Mouse (Mus musculus): ENCODE measurements around the gene Draxin. TPM values are rescaled to one million over a fixed set of nuclear protein-coding genes. Genes with fewer than 3 reads are reported as not detected.

Gene Draxin
- total and polyA plus RNA-seq, 3 experiments: 0.04 TPM; not detected in 2

DNA sequence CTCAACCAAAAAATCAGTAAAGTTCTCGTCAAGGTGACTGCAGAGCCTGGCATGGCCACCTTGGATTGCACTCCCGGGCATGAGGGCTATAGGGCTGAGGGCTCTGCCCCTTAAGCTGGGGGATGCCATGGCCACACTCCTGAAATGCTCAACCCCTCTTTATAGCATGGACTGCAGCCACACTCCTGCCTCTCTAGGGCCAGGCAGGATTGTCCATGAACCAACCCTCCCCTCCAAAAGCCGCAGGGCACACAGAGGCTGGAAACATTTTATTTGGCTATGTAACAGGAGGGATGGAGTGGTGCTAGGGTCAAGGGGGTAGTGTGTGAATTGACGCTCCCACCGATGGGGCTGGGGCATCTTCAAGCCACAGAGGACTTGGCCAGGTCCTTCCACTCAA is 22.0 kb upstream of the Draxin start:
- H3K4me3 ChIP-seq (replicated peaks in 1 of 3; ENCODE audit: low read depth in 2 of 3, low read length in 2 of 3, poor library complexity in 1 of 3): no peak overlapping the region
- H3K79me2 ChIP-seq (replicated peaks; ENCODE audit: control insufficient read depth, extremely low read depth, insufficient read depth, poor library complexity, severe bottlenecking): no peaks in the 10 kb centered on the region
- peaks cover 0 to 5% of the 10 kb centered on the region in 2 experiments; a peak in 2 of 4 replicates for H3K4me1 ChIP-seq (ENCODE audit: control insufficient read depth in 1 of 2, insufficient read depth in 2 of 2)
- in situ Hi-C loops (cut with MboI; ENCODE audit: low pct_ligation_motif_present, low pct_unique_long_range_greater_than_20kb, low sequenced_read_pairs): loop anchor here (5.0 to 25.0 kb wide), 3 partner anchors 35 to 460 kb away; partner anchors contain the start of gene Masp2
- H3K9me3 ChIP-seq (replicated peaks; ENCODE audit: low read length): no peaks in the 10 kb centered on the region
- no peak overlapping the region for H3K4me2 ChIP-seq (ENCODE audit: insufficient read depth, low read depth, poor library complexity, severe bottlenecking)
- dilution Hi-C loops (cut with MboI; ENCODE audit: extremely low pct_ligation_motif_present, extremely low pct_unique_long_range_greater_than_20kb, low sequenced_read_pairs): no loop called here
- H3K36me3 ChIP-seq (replicated peaks in 1 of 2; ENCODE audit: control insufficient read depth in 1 of 2, insufficient read depth in 1 of 2, low read length in 1 of 2): peaks cover 22 to 41% of the 10 kb centered on the region in 2 experiments
- no peak overlapping the region for H3K9ac ChIP-seq (ENCODE audit: insufficient read depth, low read depth)
- TF ChIP-seq BHLHE40 (IDR thresholded peaks at IDR 0.05; ENCODE audit: low read depth, low read length) (no peak), ETS1 (conservative IDR thresholded peaks at IDR 0.05; ENCODE audit: low read depth, low read length) (no peak), CHD2 (IDR thresholded peaks at IDR 0.05; ENCODE audit: low read length) (no peak), NRF1 (IDR thresholded peaks at IDR 0.05; ENCODE audit: low read depth, low read length) (no peak), SIN3A (IDR thresholded peaks at IDR 0.05; ENCODE audit: low read length) (no peak), USF1 (IDR thresholded peaks at IDR 0.05; ENCODE audit: low read depth, low read length) (no peak), KAT2A (IDR thresholded peaks at IDR 0.05; ENCODE audit: insufficient replicate concordance, low read length) (no peak), ELF1 (IDR thresholded peaks at IDR 0.05; ENCODE audit: low read depth, low read length) (no peak), ZC3H11A (IDR thresholded peaks at IDR 0.05; ENCODE audit: low read depth, low read length) (no peak), EP300 (IDR thresholded peaks at IDR 0.05; ENCODE audit: low read length) (no peak), SMC3 (IDR thresholded peaks at IDR 0.05; ENCODE audit: low read depth, low read length) (no peak), USF2 (conservative IDR thresholded peaks at IDR 0.05; ENCODE audit: low read depth, low read length) (no peak), MEF2A (IDR thresholded peaks at IDR 0.05; ENCODE audit: borderline replicate concordance, low read depth, low read length) (no peak), E2F4 (IDR thresholded peaks at IDR 0.05; ENCODE audit: insufficient replicate concordance, low read depth, low read length) (no peak), HCFC1 (IDR thresholded peaks at IDR 0.05; ENCODE audit: low read depth, low read length) (no peak), ZNF384 (IDR thresholded peaks at IDR 0.05; ENCODE audit: low read depth, low read length) (no peak), NELFE (IDR thresholded peaks at IDR 0.05; ENCODE audit: low read depth, low read length) (no peak), ZMIZ1 (IDR thresholded peaks at IDR 0.05; ENCODE audit: low read depth, low read length) (no peak)
- no peaks in the 10 kb centered on the region for H3K27me3 ChIP-seq (replicated peaks)
- no peak for DNase-seq (ENCODE audit: extremely low read depth)
- H3K27ac ChIP-seq (ENCODE audit: insufficient read depth, low read depth): no peak overlapping the region

DNA sequence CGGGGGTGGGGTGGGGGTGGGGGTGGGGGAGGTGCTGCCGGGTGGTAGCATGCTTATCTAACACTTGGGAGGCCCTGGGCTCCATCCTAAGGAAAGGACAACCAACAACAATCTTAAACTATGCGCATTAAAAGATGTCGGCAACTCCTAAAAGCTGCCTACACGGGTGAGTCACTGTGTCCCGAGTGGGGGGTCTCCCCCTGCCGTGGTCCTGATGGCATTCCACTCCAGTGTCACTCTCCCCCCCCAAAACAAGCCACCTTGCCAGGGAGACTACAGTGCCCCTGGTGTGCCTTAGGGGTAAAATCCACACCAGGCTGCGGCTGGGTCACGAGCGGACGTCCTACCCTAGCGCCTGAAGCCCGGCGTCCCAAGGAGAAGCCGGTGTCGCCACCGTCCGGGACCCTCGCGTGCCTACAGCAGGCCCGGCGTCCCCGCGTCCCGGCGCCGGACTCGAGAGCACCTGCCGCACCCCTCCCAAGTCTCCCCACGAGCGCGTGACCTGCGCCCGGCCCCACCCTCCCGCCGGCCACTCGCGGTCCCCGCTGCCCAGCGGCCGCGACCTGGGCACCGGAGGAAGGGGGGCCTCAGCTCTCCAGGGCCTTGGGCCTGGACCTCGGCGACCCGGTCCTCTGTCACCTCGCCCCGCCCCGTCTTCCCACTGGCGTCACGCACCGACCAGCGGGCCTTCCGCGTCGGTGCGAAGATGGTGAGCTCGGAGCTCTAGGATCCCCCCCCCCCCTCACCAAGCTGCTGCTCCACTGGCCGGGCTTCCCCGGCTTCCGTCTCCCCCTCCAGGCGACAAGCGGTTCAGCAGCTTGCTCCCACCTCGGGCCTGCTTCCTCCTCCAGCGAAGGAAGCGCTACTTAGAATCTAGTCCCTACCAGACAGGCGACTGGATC is 21.0 kb upstream of the Draxin start, which contains the start of gene Fbxo6:
Gene Fbxo6, minus strand, starts transcription at position 874 of the 902 bp plus-strand sequence.
- Histone ChIP-seq H3K27me3 (replicated peaks) (no peaks in the 10 kb centered on the region), H3K36me3 (replicated peaks in 1 of 2; ENCODE audit: control insufficient read depth in 1 of 2, insufficient read depth in 1 of 2, low read length in 1 of 2) (peaks cover 24 to 46% of the 10 kb centered on the region in 2 experiments), H3K9ac (ENCODE audit: insufficient read depth, low read depth) (peak within 1 kb of the TSS; percentile 69), H3K4me3 (replicated peaks in 1 of 3; ENCODE audit: low read depth in 2 of 3, low read length in 2 of 3, poor library complexity in 1 of 3) (peak within 1 kb of the TSS; percentile 76 to 82 (median 77)), H3K4me1 (ENCODE audit: control insufficient read depth in 1 of 2, insufficient read depth in 2 of 2) (peaks cover 0 to 5% of the 10 kb centered on the region in 2 experiments; a peak in 2 of 4 replicates), H3K9me3 (replicated peaks; ENCODE audit: low read length) (no peaks in the 10 kb centered on the region), H3K27ac (ENCODE audit: insufficient read depth, low read depth) (peak within 1 kb of the TSS; percentile 62), H3K79me2 (replicated peaks; ENCODE audit: control insufficient read depth, extremely low read depth, insufficient read depth, poor library complexity, severe bottlenecking) (no peaks in the 10 kb centered on the region), H3K4me2 (ENCODE audit: insufficient read depth, low read depth, poor library complexity, severe bottlenecking) (peak within 1 kb of the TSS; percentile 78)
- dilution Hi-C loops (cut with MboI; ENCODE audit: extremely low pct_ligation_motif_present, extremely low pct_unique_long_range_greater_than_20kb, low sequenced_read_pairs): no loop called here
- in situ Hi-C loops (cut with MboI; ENCODE audit: low pct_ligation_motif_present, low pct_unique_long_range_greater_than_20kb, low sequenced_read_pairs): loop anchor here (5.0 to 25.0 kb wide), 3 partner anchors 34 to 461 kb away; partner anchors contain the start of gene Masp2
- peak; percentile 92 for DNase-seq (ENCODE audit: extremely low read depth)
- TF ChIP-seq USF1 (IDR thresholded peaks at IDR 0.05; ENCODE audit: low read depth, low read length) (no peak), MAX (IDR thresholded peaks at IDR 0.05; ENCODE audit: low read length) (peak; percentile 77; the same call in 1 of the 2 replicates), IRF4 (IDR thresholded peaks at IDR 0.05; ENCODE audit: low read depth, low read length) (peak; percentile 62), POLR2A (IDR thresholded peaks at IDR 0.05; ENCODE audit: low read depth, low read length) (peak; percentile 60; the same call in 1 of the 2 replicates), MXI1 (IDR thresholded peaks at IDR 0.05; ENCODE audit: low read depth, low read length) (peak; percentile 74), JUN (IDR thresholded peaks at IDR 0.05; ENCODE audit: insufficient read depth, low read depth, low read length) (no peak), GABPA (IDR thresholded peaks at IDR 0.05; ENCODE audit: insufficient replicate concordance, low read depth, low read length) (no peak), POLR2AphosphoS2 (IDR thresholded peaks at IDR 0.05; ENCODE audit: low read depth, low read length) (0 out of 2 replicates have a peak, but pooled peaks have one; percentile 57), NELFE (IDR thresholded peaks at IDR 0.05; ENCODE audit: low read depth, low read length) (peak; percentile 69; the same call in 1 of the 2 replicates), CTCF (conservative IDR thresholded peaks at IDR 0.05 in 1 of 2, IDR thresholded peaks at IDR 0.05 in 1 of 2; ENCODE audit: low read depth in 2 of 2, low read length in 2 of 2) (peak in 1 of 2 experiments; percentile 76; a peak in 2 of 4 replicates), UBTF (IDR thresholded peaks at IDR 0.05; ENCODE audit: low read depth, low read length) (peak; percentile 73), HCFC1 (IDR thresholded peaks at IDR 0.05; ENCODE audit: low read depth, low read length) (peak; percentile 75), JUND (conservative IDR thresholded peaks at IDR 0.05; ENCODE audit: low read depth, low read length) (no peak), ETS1 (conservative IDR thresholded peaks at IDR 0.05; ENCODE audit: low read depth, low read length) (0 out of 2 replicates have a peak, but pooled peaks have one; percentile 36), MYC (IDR thresholded peaks at IDR 0.05; ENCODE audit: low read depth, low read length) (0 out of 2 replicates have a peak, but pooled peaks have one; percentile 40), SMC3 (IDR thresholded peaks at IDR 0.05; ENCODE audit: low read depth, low read length) (peak; percentile 64), ZKSCAN1 (IDR thresholded peaks at IDR 0.05; ENCODE audit: borderline replicate concordance, low read depth, low read length) (no peak)
